Mouse (Mus musculus) neural tube, embryonic 12.5 days (tissue): ENCODE measurements around the gene Olfr1418. TPM values are rescaled to one million over a fixed set of nuclear protein-coding genes. Genes with fewer than 3 reads are reported as not detected.
A peak's percentile ranks its signal among the peaks of the same experiment; 100 is the strongest.
"Not testable (repeated sequence)": the region's sequence is repeated elsewhere in the genome, so short reads cannot be mapped to it uniquely, and the experiment has no call there.

Experiments
- ATAC-seq: fragments of 200-750 bp; cut with Nextera tagmentation; 2 replicates; pipeline ENCODE4 v1.8.0; 2017; ENCODE audit warnings: low read depth, mild to moderate bottlenecking, moderate TSS enrichment, moderate library complexity; ENCODE audit not compliant: low FRiP score
- H3K27ac ChIP-seq: fragments of 300-500 bp; sonication (generic); 2 replicates; pipeline ENCODE4 v1.5.1; 2016
- H3K27me3 ChIP-seq: fragments of 300-500 bp; sonication (generic); replicated peaks from 2 replicates; pipeline ENCODE4 v1.6.1; 2016; ENCODE audit warnings: mild to moderate bottlenecking
- H3K36me3 ChIP-seq: fragments of 300-500 bp; sonication (generic); 2 replicates; pipeline ENCODE4 v1.6.1; 2016; ENCODE audit warnings: mild to moderate bottlenecking
- H3K4me1 ChIP-seq: fragments of 300-500 bp; sonication (generic); 2 replicates; pipeline ENCODE4 v1.6.1; 2016
- H3K4me2 ChIP-seq: fragments of 300-500 bp; sonication (generic); replicated peaks from 2 replicates; pipeline ENCODE4 v1.6.1; 2016; ENCODE audit warnings: mild to moderate bottlenecking
- H3K4me3 ChIP-seq: fragments of 300-500 bp; sonication (generic); 2 replicates; pipeline ENCODE4 v1.5.1; 2016
- H3K9ac ChIP-seq: fragments of 300-500 bp; sonication (generic); 2 replicates; pipeline ENCODE4 v1.6.1; 2016; ENCODE audit warnings: mild to moderate bottlenecking
- H3K9me3 ChIP-seq: fragments of 300-500 bp; sonication (generic); 2 replicates; pipeline ENCODE4 v1.6.1; 2016; ENCODE audit warnings: mild to moderate bottlenecking
- WGBS: fragments of 180-500 bp; shearing (Covaris S2); methylation state at CpG from one replicate; pipeline ENCODE4 v1.1.7; 2016; 5-methylcytosine and 5-hydroxymethylcytosine counted together
- polyA plus RNA-seq: library from polyadenylated mRNA; unstranded; fragments of >200 nt; fragmentation: Nextera tagmentation; extraction: Ambion mirVana; gene quantifications from 2 replicates; pipeline ENCODE4 v1.2.1, GENCODE M21; 2016

Olfr1418 gene
- not detected in 2 replicates for polyA plus RNA-seq

GRCm38 (mm10) chr19:11860966-11861365 lies at the start of gene Olfr1418:
TSS of gene Olfr1418 (minus strand) at chr19:11861066.
- Histone ChIP-seq H3K4me3 (no peak within 1 kb of the TSS), H3K36me3 (no peaks in the 10 kb centered on the region), H3K27me3 (no peaks in the 10 kb centered on the region), H3K4me2 (no peak within 1 kb of the TSS), H3K4me1 (no peaks in the 10 kb centered on the region), H3K9ac (no peak within 1 kb of the TSS), H3K9me3 (no peaks in the 10 kb centered on the region), H3K27ac (no peak within 1 kb of the TSS)
- ATAC-seq: no peak
- 91% methylated on average over 1 of the region's 1 CpGs for WGBS

- H3K9me3 ChIP-seq: no peaks in the 10 kb centered on the region
- no peak for ATAC-seq
- no peak within 1 kb of the TSS for H3K4me3 ChIP-seq
- no peak within 1 kb of the TSS for H3K4me2 ChIP-seq
- H3K36me3 ChIP-seq: no peaks in the 10 kb centered on the region
- H3K27ac ChIP-seq: no peak within 1 kb of the TSS
- H3K4me1 ChIP-seq: no peaks in the 10 kb centered on the region
- WGBS: 56% methylated on average over 1 of the region's 1 CpGs
- no peak within 1 kb of the TSS for H3K9ac ChIP-seq
- H3K27me3 ChIP-seq: no peaks in the 10 kb centered on the region
Measured at GRCm38 (mm10) chr19:11886265-11886664, 25.4 kb upstream of the Olfr1418 start, which contains the start of gene Olfr1420. TSS of gene Olfr1420 (plus strand) at chr19:11886565.

- not testable (repeated sequence) for H3K4me2 ChIP-seq, H3K27me3 ChIP-seq, H3K9me3 ChIP-seq, H3K4me1 ChIP-seq, H3K9ac ChIP-seq, H3K36me3 ChIP-seq, ATAC-seq, H3K4me3 ChIP-seq, H3K27ac ChIP-seq
- 63% methylated on average over 22 of the region's 22 CpGs for whole genome bisulfite sequencing
Measured at GRCm38 (mm10) chr19:11878404-11878803, 17.5 kb upstream of the Olfr1418 start.

GRCm38 (mm10) chr19:11875006-11875405 lies 14.1 kb upstream of the Olfr1418 start, which contains the start of gene Olfr1419:
TSS of gene Olfr1419 (minus strand) at chr19:11875106.
- no peak for ATAC-seq
- no peaks in the 10 kb centered on the region for H3K27me3 ChIP-seq
- H3K9ac ChIP-seq: no peak within 1 kb of the TSS
- H3K4me3 ChIP-seq: no peak within 1 kb of the TSS
- WGBS: 54% methylated on average over 1 of the region's 1 CpGs
- H3K36me3 ChIP-seq: no peaks in the 10 kb centered on the region
- no peaks in the 10 kb centered on the region for H3K4me1 ChIP-seq
- no peak within 1 kb of the TSS for H3K4me2 ChIP-seq
- no peaks in the 10 kb centered on the region for H3K9me3 ChIP-seq
- H3K27ac ChIP-seq: no peak within 1 kb of the TSS

GRCm38 (mm10) chr19:11867837-11868236 lies 7.0 kb upstream of the Olfr1418 start:
- Histone ChIP-seq H3K4me2 (no peak overlapping the region), H3K27ac (no peak overlapping the region), H3K4me1 (no peaks in the 10 kb centered on the region), H3K9me3 (peaks cover 3% of the 10 kb centered on the region; the same call in 1 of the 2 replicates), H3K36me3 (no peaks in the 10 kb centered on the region), H3K9ac (no peak overlapping the region), H3K4me3 (no peak overlapping the region), H3K27me3 (no peaks in the 10 kb centered on the region)
- no peak for ATAC-seq
- WGBS: 79% methylated on average over 2 of the region's 2 CpGs

- Histone ChIP-seq H3K9me3 (no peaks in the 10 kb centered on the region), H3K36me3 (no peaks in the 10 kb centered on the region)
- WGBS: 81% methylated on average over 6 of the region's 6 CpGs
Measured at GRCm38 (mm10) chr19:11856506-11856905, 4.4 kb downstream of the Olfr1418 start.

GRCm38 (mm10) chr19:11854821-11855220 lies 6.0 kb downstream of the Olfr1418 start:
- no peak for ATAC-seq
- 85% methylated on average over 2 of the region's 2 CpGs for WGBS
- H3K36me3 ChIP-seq: no peaks in the 10 kb centered on the region
- no peak overlapping the region for H3K4me3 ChIP-seq
- H3K9me3 ChIP-seq: no peaks in the 10 kb centered on the region
- no peaks in the 10 kb centered on the region for H3K4me1 ChIP-seq
- H3K9ac ChIP-seq: no peak overlapping the region
- no peaks in the 10 kb centered on the region for H3K27me3 ChIP-seq
- no peak overlapping the region for H3K4me2 ChIP-seq
- H3K27ac ChIP-seq: no peak overlapping the region

More at GRCm38 (mm10) chr19:11856506-11856905, 4.4 kb downstream of the Olfr1418 start:
- ATAC-seq: no peak
- Histone ChIP-seq H3K9ac (no peak overlapping the region), H3K4me3 (no peak overlapping the region), H3K27me3 (no peaks in the 10 kb centered on the region), H3K27ac (no peak overlapping the region), H3K4me2 (no peak overlapping the region), H3K4me1 (no peaks in the 10 kb centered on the region)

GRCm38 (mm10) chr19:11852652-11853051 lies 8.2 kb downstream of the Olfr1418 start:
- H3K9ac ChIP-seq: no peak overlapping the region
- H3K27ac ChIP-seq: no peak overlapping the region
- ATAC-seq: no peak
- no peaks in the 10 kb centered on the region for H3K9me3 ChIP-seq
- H3K4me1 ChIP-seq: no peaks in the 10 kb centered on the region
- no peaks in the 10 kb centered on the region for H3K36me3 ChIP-seq
- no peaks in the 10 kb centered on the region for H3K27me3 ChIP-seq
- no peak overlapping the region for H3K4me2 ChIP-seq
- WGBS: 72% methylated on average over 4 of the region's 4 CpGs
- H3K4me3 ChIP-seq: no peak overlapping the region

- 83% methylated on average over 4 of the region's 4 CpGs for WGBS
Measured at GRCm38 (mm10) chr19:11846333-11846732, 14.5 kb downstream of the Olfr1418 start.

GRCm38 (mm10) chr19:11839119-11839518 lies 21.7 kb downstream of the Olfr1418 start, which contains the start of gene Olfr1417:
TSS of gene Olfr1417 (minus strand) at chr19:11839219.
- Histone ChIP-seq H3K4me2 (no peak within 1 kb of the TSS), H3K9ac (no peak within 1 kb of the TSS), H3K4me3 (no peak within 1 kb of the TSS), H3K27ac (no peak within 1 kb of the TSS), H3K27me3 (no peaks in the 10 kb centered on the region), H3K36me3 (no peaks in the 10 kb centered on the region), H3K4me1 (no peaks in the 10 kb centered on the region), H3K9me3 (no peaks in the 10 kb centered on the region)
- WGBS: 84% methylated on average over 4 of the region's 4 CpGs
- ATAC-seq: no peak

More at GRCm38 (mm10) chr19:11846333-11846732, 14.5 kb downstream of the Olfr1418 start:
- Histone ChIP-seq H3K4me1 (no peaks in the 10 kb centered on the region), H3K4me2 (no peak overlapping the region), H3K27me3 (no peaks in the 10 kb centered on the region), H3K4me3 (no peak overlapping the region), H3K9me3 (no peaks in the 10 kb centered on the region), H3K9ac (no peak overlapping the region), H3K27ac (no peak overlapping the region), H3K36me3 (no peaks in the 10 kb centered on the region)
- no peak for ATAC-seq

- 29% methylated on average over 4 of the region's 4 CpGs for WGBS
- no peak overlapping the region for H3K27ac ChIP-seq
- H3K4me2 ChIP-seq: no peak overlapping the region
- no peak overlapping the region for H3K4me3 ChIP-seq
- H3K36me3 ChIP-seq: no peaks in the 10 kb centered on the region
- ATAC-seq: no peak
- no peak overlapping the region for H3K9ac ChIP-seq
- peaks cover 18% of the 10 kb centered on the region for H3K27me3 ChIP-seq
- peaks cover 5% of the 10 kb centered on the region for H3K4me1 ChIP-seq
- no peaks in the 10 kb centered on the region for H3K9me3 ChIP-seq
Measured at GRCm38 (mm10) chr19:11823346-11824065, 37.4 kb downstream of the Olfr1418 start.

- peak overlapping the region; percentile 98 for H3K4me2 ChIP-seq
- H3K9me3 ChIP-seq: no peaks in the 10 kb centered on the region
- H3K36me3 ChIP-seq: no peaks in the 10 kb centered on the region
- peak; percentile 27; the same call in 1 of the 2 replicates for ATAC-seq
- peaks cover 11% of the 10 kb centered on the region for H3K4me1 ChIP-seq
- 32% methylated on average over 6 of the region's 6 CpGs for WGBS
- no peak overlapping the region for H3K9ac ChIP-seq
- peaks cover 43% of the 10 kb centered on the region for H3K27me3 ChIP-seq
- H3K4me3 ChIP-seq: no peak overlapping the region
- H3K27ac ChIP-seq: no peak overlapping the region
Measured at GRCm38 (mm10) chr19:11820211-11820610, 40.7 kb downstream of the Olfr1418 start.

GRCm38 (mm10) chr19:11819800-11820199 lies 41.1 kb downstream of the Olfr1418 start:
- H3K9ac ChIP-seq: no peak overlapping the region
- peaks cover 43% of the 10 kb centered on the region for H3K27me3 ChIP-seq

More at GRCm38 (mm10) chr19:11819800-11820199, 41.1 kb downstream of the Olfr1418 start:
- no peak overlapping the region for H3K27ac ChIP-seq
- H3K36me3 ChIP-seq: no peaks in the 10 kb centered on the region
- H3K9me3 ChIP-seq: no peaks in the 10 kb centered on the region
- peaks cover 11% of the 10 kb centered on the region for H3K4me1 ChIP-seq
- peak overlapping the region; percentile 59 for H3K4me3 ChIP-seq
- WGBS: under 1% methylated on average over 15 of the region's 15 CpGs
- peak; percentile 76 for ATAC-seq
- H3K4me2 ChIP-seq: peak overlapping the region; percentile 98
